Mouse (Mus musculus) mature B cell (primary cell): ENCODE data around the gene Rab8a.

Experiments used
- in situ Hi-C: fragments of 300-500 bp; cut with MboI; formaldehyde crosslinking; loops from 2 replicates; pipeline ENCODE4 v1.14.3; 2019

Rab8a gene

GRCm38 (mm10) chr8:72212751-72213150, 51.8 kb downstream of the Rab8a start, which contains the start of gene Cib3:
Gene Cib3, minus strand, starts transcription at chr8:72212837.
- in situ Hi-C loops, result no loop called here

- in situ Hi-C loops, result no loop called here
These were observed 52.5 kb downstream of the Rab8a start, which contains the start of gene Gm11034 for GRCm38 (mm10) chr8:72213536-72213935. Gene Gm11034, minus strand, starts transcription at chr8:72213636.

DNA sequence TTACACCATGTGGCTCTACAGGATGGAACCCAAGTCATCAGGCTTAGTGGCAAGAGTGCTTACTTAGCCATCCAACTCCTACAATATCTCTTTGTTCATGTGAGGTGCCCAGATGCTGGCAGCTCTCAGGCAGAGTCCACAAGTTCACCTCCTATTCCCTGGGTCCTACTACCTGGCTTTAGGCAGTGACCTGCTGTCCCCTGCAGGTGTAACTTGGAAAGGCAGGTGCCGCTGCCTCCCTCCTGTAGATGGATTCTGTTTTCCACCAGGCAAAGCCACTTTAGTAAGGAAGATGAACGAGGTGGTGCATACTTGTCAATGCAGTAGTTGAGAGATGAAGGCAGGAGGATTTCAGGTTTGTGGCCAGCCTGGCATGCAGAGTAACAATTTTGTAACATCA, 54.1 kb downstream of the Rab8a start:
- in situ Hi-C loops, result no loop called here

DNA sequence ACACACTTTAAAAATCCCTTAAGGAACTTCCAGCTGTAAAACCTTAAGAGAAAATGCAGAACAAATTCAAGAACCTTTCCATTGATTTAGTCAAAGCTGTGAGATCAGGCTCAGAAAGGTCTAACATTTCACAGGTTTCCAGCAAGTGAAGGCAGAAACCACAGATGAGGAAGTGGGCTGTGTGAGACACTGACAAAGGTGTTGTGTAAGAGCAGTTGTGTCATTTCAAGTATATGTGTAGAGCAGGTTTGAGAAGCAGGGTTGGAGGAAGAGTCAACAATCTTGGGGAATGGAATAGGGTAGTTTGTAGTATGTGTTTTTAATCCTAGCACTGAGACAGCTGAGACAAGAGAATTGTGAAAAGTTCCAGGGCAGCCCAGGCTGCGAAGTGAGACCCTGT, 54.9 kb downstream of the Rab8a start:
- in situ Hi-C loops, result no loop called here

DNA sequence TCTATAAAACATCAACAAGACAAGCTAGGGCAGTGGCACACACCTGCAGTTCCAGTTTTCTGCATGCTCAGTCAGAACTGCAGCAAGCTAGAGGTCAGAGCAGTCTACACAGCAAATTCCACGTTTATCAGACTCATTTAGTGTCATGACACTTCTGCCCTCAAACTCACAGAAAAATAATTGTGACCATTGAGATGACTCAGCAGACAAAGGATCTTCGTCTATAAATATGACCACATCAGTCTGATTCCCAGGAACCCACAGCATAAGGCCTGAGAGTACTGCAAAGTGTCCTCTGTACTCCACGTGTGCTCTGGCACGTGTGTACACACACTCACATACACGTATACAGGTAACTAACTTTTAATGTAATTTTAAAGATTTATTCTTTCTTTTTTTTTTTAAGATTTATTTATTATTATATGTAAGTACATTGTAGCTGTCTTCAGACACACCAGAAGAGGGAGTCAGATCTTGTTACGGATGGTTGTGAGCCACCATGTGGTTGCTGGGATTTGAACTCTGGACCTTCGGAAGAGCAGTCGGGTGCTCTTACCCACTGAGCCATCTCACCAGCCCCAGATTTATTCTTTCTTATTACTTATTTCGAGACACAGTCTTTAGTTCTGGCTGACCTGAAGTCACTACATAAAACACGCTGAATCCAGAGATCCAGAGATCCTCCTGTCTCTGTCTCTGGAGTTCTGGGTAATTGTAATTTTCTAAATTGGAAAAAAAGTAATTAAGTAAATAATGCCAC, 58.0 kb downstream of the Rab8a start:
- in situ Hi-C loops, result no loop called here

- in situ Hi-C loops, result no loop called here
These were observed 58.8 kb downstream of the Rab8a start, which contains the start of gene Fam32a for GRCm38 (mm10) chr8:72219541-72220363. Gene Fam32a, plus strand, starts transcription at chr8:72219730.

DNA sequence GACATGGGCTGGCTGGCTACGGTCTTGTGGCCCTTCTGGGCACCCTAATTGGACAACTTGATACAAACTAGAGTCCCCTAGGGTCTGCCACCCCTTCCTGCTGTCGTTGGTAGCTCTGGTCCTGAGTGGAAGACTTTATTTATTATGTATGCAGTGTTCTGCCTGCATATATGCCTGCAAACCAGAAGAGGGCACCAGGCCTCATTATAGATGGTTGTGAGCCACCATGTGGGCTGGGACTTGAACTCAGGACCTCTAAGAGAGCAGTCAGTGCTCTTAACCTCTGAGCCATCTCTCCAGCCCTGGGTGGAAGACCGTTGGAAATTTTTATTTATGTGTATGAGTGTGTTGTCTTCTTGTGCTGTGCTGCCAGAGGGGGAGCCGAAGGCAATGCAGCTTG, 59.8 kb downstream of the Rab8a start:
- in situ Hi-C loops, result no loop called here

DNA sequence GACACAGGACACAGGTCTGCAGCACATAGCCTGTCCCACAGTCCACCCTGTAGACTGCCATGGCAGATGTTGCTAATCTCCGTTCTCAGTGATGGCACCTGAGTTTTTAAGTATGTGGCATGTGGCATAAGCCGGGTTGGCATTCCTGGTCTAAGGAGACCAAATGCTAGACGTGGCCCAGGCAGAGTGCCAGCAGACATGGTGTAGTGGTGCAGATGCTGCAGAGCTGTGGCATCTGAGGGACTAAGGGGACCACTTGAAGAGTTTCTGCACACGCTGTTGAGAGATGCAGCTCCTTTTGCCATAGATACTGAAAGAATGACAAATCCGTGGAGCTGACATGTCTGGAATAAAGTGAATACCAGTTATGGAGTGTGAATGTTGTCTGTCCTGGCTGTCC, 61.7 kb downstream of the Rab8a start:
- in situ Hi-C loops, result no loop called here
